Mouse (Mus musculus) bone marrow macrophage, adult 2 months (primary cell): ENCODE measurements at regions not wholly inside any gene's neighbourhood (a gene's known extent, or its start where the extent isn't known, plus 50 kb on each side); places are given as distances from the start of the nearest gene placed in this dataset.

ENCODE experiments used
- CTCF ChIP-seq: IDR thresholded peaks from 2 replicates; pipeline ENCODE4 v1.5.1; 2012; ENCODE audit warnings: low read depth, mild to moderate bottlenecking, low read length, moderate library complexity
- POLR2A ChIP-seq: IDR thresholded peaks from 2 replicates; pipeline ENCODE4 v1.6.1; 2012; ENCODE audit warnings: mild to moderate bottlenecking, low read depth, low read length, borderline replicate concordance

GRCm38 (mm10) chr3:134050649-134051048, 185.6 kb upstream of the Cxxc4 start:
- no peak for TF ChIP-seq CTCF
- TF ChIP-seq POLR2A = no peak
